Mouse (Mus musculus): ENCODE data around the gene 0610040J01Rik.
"Not testable (repeated sequence)": the region's sequence is repeated elsewhere in the genome, so short reads cannot be mapped to it uniquely, and the experiment has no call there.

0610040J01Rik gene

DNA sequence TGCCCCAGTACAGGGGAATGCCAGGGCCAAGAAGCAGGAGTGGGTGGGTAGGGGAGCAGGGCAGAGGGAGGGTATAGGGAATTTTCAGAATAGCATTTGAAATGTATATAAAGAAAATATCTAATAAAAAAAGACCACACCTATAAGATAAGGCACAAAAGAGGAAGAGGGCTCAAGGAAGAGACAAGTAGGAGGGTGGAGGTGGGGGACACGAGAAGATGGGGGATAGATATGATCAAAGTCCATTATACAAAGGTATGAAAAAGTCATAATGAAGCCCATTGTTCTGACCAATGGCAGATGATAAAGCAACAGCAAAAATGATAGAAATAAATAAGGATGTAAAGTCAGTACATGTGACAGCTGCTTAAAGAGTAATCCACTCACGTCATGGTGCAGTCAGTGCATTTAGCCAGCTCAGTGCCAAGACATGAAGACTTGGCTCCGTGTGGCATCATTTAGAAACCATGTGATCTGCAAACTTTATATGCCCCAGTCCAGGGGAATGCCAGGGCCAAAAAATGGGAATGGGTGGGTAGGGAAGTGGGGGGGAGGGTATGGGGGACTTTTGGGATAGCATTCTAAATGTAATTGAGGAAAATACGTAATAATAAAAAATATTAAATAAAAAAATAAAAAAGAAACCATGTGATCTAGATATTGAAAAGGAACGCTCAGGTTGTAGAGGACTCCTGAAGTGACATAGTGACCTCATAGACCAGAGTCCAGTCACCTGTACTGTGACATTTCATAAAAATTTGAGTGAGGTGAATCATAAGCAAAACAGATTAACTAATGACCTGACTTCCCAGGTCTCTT, 85.0 kb downstream of the 0610040J01Rik start:
- not testable (repeated sequence) for DNase-seq (ENCODE audit: extremely low read depth, insufficient read length, low spot score)

DNA sequence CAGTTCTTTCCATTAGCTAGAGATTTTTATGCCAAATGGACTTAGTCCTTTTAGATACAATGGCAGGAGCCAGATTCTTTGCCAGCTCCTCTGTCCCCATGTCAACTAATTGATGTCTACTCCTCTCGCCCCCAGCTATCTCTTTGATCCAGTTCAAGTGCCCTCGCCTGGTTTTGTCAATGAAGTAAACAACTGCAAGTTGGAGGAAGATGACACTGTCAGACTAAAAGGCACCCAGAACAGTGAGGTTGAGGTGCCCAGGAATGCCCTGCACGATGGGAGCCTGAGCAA, 85.6 kb downstream of the 0610040J01Rik start:
- DNase-seq (ENCODE audit: extremely low read depth, insufficient read length, low spot score), result no peak

- no peak for DNase-seq (ENCODE audit: extremely low read depth, insufficient read length, low spot score)
Observed at GRCm38 (mm10) chr5:63903329-63903728, 91.2 kb downstream of the 0610040J01Rik start.

GRCm38 (mm10) chr5:63906149-63907093, 94.3 kb downstream of the 0610040J01Rik start:
- DNase-seq (ENCODE audit: extremely low read depth, insufficient read length, low spot score), result peak; percentile 7

GRCm38 (mm10) chr5:63907513-63907912, 95.3 kb downstream of the 0610040J01Rik start:
- no peak for DNase-seq (ENCODE audit: extremely low read depth, insufficient read length, low spot score)

DNA sequence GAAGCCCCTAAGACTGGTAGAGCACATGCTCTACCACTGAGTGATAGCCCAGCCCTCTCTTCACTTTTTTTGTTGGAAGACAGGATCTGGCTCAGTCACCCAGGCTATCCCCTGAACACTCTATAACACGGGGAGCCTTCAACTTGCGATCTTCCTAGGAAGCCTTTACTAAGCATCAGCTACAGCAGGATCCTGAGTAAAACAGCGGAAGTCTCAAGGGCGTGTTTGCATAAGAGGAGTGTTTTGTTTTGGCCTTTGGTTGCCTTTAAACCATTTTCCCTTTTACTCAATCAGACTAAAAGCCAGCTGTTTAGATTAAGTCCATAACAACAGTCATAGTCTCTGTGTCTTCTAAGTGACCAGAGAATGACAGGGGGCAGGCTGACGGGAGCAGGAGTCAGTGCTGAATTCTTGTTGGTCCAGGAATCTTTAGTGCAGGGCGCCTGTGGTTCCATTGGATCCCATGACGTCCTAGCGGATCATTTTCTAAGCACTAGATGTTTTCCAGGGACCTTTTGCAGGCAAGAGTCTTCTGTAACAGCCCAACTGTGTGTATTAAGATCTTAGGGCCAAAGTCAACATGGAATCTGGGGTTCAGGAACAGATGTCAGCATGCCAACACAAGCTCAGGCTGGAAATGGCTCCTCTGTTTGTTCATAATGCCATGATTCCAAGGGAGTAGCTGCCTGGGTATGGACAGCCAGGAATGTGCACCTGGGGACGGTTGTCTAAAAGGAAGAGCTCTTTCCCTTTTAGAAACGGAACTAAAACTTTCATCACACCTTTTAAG, 98.2 kb downstream of the 0610040J01Rik start:
- DNase-seq (ENCODE audit: extremely low read depth, insufficient read length, low spot score), result no peak

DNA sequence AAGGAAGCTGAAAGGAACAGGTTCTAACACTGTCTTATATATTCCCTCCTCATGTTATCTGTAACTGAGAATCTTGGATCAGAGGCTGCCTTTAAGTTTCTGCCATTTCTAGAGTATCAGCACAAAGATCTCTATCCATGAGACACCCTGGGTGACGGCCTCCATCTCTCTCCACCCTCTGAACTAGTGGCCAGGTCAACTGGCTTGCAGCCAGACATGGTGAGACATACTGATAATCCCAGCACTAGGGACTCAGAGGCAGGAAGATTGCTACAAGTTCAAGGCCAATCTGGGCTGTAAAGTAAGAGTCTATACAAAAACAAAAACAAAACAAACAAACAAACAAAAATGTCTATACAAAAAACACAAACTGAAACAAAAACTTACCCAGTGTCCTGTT, 102.7 kb downstream of the 0610040J01Rik start:
- no peak for DNase-seq (ENCODE audit: extremely low read depth, insufficient read length, low spot score)

DNA sequence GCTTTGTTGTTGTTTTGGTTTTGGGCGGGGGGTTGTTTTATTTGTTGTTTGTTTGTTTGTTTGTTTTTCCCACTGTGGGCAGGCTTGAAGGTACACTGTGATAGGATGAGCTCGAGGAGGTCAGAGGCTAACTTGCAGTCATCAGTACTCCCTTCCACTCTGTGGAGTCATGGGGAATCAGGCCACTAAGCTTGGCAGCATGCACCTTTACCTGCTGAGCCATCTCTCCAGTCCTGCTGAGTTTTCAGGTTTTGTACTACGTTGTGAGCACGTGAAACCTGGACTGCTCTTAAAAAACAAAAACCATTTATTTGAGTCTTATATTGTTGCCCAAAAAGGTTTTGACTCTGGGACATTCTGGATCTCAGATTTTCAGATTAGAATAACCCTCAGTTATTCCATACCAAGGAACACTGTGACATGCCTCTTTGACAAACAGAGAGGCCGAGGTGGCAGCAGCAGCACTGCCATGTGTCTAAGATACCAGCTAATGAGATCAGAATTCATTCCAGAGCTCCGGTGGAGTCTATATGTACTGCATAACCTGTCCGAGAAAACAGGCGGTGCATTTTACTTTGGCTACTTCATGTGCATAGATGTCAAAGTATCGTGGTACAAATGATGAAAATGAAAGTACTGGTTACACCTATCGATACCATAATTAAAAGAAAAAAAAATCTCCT, 104.4 kb downstream of the 0610040J01Rik start:
- DNase-seq (ENCODE audit: extremely low read depth, insufficient read length, low spot score), result no peak

GRCm38 (mm10) chr5:63918201-63918600, 106.0 kb downstream of the 0610040J01Rik start:
- peak; percentile 35 for DNase-seq (ENCODE audit: extremely low read depth, insufficient read length, low spot score)

DNA sequence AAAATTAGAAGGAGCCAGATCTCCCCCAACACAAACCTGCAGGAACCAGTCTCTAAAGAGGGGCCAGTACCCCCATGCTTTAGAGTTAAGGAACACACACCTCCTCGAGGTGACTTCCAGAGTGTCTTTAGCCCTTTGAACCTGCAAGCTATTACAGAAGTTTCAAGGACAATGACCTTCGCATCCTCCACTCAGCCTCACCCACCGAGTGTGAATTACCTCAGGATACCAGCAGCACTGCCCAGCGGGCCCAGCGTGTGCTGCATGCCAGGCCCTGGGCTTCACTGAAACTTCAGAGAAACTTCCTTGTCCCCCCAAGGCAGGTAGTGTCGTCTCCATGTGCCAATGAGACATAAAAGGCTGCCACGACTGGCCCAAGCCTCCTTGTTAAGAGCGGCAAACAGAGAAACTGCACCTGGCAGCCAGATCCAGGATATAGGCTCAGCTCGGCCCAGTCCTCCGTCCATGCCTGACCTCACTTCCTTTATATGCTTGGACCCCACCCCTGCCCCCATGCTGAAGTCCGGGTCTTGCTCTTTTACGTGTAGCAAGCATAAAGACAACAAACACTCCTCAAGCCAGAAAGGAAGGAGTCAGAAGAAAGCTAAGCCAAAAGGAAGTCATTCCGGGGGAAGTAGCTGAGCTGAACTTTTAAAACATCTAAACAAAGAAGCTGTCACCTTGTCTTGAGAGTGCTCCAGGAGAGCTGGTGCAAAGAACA, 111.3 kb downstream of the 0610040J01Rik start:
- DNase-seq (ENCODE audit: extremely low read depth, insufficient read length, low spot score), result no peak

DNA sequence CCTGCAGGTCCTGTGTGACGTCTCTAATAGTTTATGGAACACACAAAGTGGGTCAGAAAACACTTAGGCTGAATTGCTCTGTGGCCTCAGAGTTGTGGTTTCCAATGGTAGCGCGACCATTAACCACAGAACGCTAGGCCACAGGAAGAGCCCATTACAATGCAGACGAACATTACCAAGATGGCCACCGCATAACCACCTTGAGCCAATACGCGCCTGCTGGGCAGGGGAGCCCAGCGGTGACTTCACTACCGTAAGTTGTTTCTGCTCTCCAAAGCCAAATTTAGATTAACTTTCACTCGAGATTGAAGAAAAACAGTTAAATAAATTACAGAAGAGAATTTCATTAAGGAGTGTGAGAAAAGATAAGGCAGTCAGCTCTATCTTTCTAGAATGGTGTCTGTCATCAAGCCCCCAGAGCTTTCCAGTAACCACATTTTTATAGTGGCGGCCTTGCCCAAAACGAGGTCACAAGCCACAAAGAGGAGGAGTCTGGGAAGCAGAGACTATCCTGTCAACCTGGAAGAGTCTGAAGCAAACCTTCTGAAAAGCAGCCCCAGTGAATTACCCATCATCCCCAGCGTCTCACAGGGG, 113.0 kb downstream of the 0610040J01Rik start:
- no peak for DNase-seq (ENCODE audit: extremely low read depth, insufficient read length, low spot score)

DNA sequence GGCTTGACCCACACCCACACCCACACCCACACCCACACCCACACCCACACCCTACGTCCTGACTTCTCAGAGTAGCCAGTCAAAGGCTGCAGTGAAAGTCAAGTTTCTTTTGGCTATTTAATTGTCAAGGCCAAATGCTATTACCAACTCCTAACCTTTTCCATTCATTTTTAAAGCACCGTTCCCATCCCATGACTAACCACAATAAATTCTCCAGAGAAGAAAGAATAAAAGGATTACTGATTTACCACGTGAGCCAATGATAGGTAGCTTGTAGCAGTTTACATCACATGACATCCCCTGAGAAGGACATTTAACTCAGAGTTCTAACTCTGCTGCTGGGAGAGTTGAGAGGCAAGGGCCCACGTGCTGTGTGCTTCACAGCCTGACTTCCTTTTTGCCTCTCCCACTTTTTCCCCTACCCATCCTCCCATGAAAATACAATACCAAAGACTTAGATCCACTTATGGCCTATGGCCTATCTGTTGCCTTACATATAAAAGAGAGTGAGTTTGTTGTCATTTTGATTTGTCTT, 118.7 kb downstream of the 0610040J01Rik start:
- DNase-seq (ENCODE audit: extremely low read depth, insufficient read length, low spot score), result no peak

- no peak for DNase-seq (ENCODE audit: extremely low read depth, insufficient read length, low spot score)
Observed at GRCm38 (mm10) chr5:63932829-63933228, 120.7 kb downstream of the 0610040J01Rik start.

DNA sequence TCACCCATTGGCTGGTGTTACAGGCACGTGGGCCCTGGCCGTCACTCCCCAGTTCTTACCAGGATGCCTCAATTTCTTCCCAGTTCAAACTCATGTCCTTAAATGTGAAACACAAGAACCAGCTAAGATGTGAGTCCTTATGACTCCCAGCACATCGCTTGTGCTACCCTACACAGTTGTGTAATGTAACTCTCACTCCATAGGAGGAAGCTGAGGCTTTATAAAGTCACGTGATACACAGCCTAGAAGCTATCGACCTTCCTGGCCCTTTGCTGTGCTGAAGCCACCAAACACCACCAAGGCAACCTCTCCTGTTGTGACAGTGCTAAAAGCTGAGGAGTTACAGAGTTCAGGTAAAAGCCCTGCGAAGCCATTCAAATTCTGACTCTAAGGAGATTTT, 123.4 kb downstream of the 0610040J01Rik start:
- DNase-seq (ENCODE audit: extremely low read depth, insufficient read length, low spot score), result no peak

GRCm38 (mm10) chr5:63936740-63937139, 124.6 kb downstream of the 0610040J01Rik start:
- DNase-seq (ENCODE audit: extremely low read depth, insufficient read length, low spot score), result peak; percentile 49

GRCm38 (mm10) chr5:63938575-63938974, 126.4 kb downstream of the 0610040J01Rik start:
- no peak for DNase-seq (ENCODE audit: extremely low read depth, insufficient read length, low spot score)

- no peak for DNase-seq (ENCODE audit: extremely low read depth, insufficient read length, low spot score)
Observed at GRCm38 (mm10) chr5:63941891-63942290, 129.7 kb downstream of the 0610040J01Rik start.

DNA sequence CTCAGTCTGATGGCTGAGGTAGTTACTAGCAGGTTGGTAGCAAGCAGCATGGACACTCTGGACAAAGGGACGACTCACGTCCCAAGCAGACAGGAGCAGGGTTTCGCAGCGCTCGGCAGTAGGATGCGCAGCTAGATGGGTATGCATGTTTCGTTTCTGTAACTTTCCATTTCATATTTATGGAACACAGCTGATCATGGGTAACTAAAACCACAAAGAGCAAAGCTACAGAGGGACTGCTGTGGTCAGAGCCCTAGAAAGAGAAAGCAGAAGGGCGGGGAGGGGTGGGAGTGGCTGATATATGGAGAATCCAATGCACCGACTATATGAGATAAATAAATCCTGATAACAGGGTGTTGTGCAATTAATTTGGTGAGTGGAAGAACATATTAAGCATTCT, 131.1 kb downstream of the 0610040J01Rik start:
- DNase-seq (ENCODE audit: extremely low read depth, insufficient read length, low spot score), result no peak

DNA sequence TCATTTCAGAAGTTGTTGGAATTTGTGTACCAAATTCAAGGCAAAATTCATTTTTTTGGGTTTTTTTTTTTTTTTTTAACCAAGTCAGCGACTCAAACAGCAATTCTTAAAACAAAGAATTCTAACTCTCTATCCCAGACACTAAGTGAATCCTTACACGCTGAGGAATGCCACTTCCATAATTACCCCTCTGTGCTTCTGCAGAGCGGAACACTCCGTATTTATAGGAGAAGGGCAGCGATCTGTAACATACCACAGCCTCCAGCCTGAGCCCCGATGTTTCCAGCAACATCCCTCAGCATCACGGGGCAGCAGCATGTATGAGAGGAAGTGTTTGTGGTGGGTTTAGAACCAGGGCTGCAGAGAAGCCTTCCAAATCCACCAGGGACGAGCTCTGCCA, 135.4 kb downstream of the 0610040J01Rik start:
- no peak for DNase-seq (ENCODE audit: extremely low read depth, insufficient read length, low spot score)

Measured in 3134 (cell line).